Mouse (Mus musculus) limb, embryonic 11.5 days (tissue): ENCODE results near the gene Akap1. TPM values are rescaled to one million over a fixed set of nuclear protein-coding genes. Genes with fewer than 3 reads are reported as not detected.

Experiments
- ATAC-seq: fragments of 200-750 bp; cut with Nextera tagmentation; 2 replicates; pipeline ENCODE4 v1.8.0; 2017; ENCODE audit warnings: low read depth; ENCODE audit not compliant: insufficient number of reproducible peaks, low FRiP score, low TSS enrichment
- DNase-seq: peaks from one replicate; pipeline ENCODE4 v3.0.0-alpha.2; 2015; ENCODE audit warnings: low spot score
- H3K27ac ChIP-seq: fragments of 300-500 bp; sonication (generic); replicated peaks from 2 replicates; pipeline ENCODE4 v1.5.1; 2014; ENCODE audit warnings: low read depth, mild to moderate bottlenecking, low read length
- H3K27me3 ChIP-seq: fragments of 300-500 bp; sonication (generic); 2 replicates; pipeline ENCODE4 v1.6.1; 2014; ENCODE audit warnings: mild to moderate bottlenecking, low read length, mixed read lengths; ENCODE audit not compliant: control insufficient read depth, insufficient read depth
- H3K36me3 ChIP-seq: fragments of 300-500 bp; sonication (generic); 2 replicates; pipeline ENCODE4 v1.6.1; 2014; ENCODE audit warnings: mild to moderate bottlenecking, low read length, moderate library complexity, mixed read lengths; ENCODE audit not compliant: control insufficient read depth, insufficient read depth
- H3K4me1 ChIP-seq: fragments of 300-500 bp; sonication (generic); 2 replicates; pipeline ENCODE4 v1.6.1; 2014; ENCODE audit warnings: low read length, mixed read lengths; ENCODE audit not compliant: control insufficient read depth, insufficient read depth
- H3K4me2 ChIP-seq: fragments of 300-500 bp; sonication (generic); 2 replicates; pipeline ENCODE4 v1.6.1; 2014; ENCODE audit warnings: low read depth, mild to moderate bottlenecking, moderate library complexity; ENCODE audit not compliant: severe bottlenecking
- H3K4me3 ChIP-seq: fragments of 300-500 bp; sonication (generic); 2 replicates; pipeline ENCODE4 v1.5.1; 2014; ENCODE audit warnings: low read depth, low read length
- H3K9ac ChIP-seq: fragments of 300-500 bp; sonication (generic); 2 replicates; pipeline ENCODE4 v1.6.1; 2014; ENCODE audit warnings: mild to moderate bottlenecking, low read length
- H3K9me3 ChIP-seq: fragments of 300-500 bp; sonication (generic); 2 replicates; pipeline ENCODE4 v1.6.1; 2016; ENCODE audit warnings: low read length; ENCODE audit not compliant: control insufficient read depth
- WGBS: fragments of 180-500 bp; shearing (Covaris S2); extraction: QIAGEN DNeasy Blood & Tissue Kit; methylation state at CpG from one replicate; pipeline ENCODE4 v1.1.7; 2014; 5-methylcytosine and 5-hydroxymethylcytosine counted together
- polyA plus RNA-seq: library from polyadenylated mRNA; unstranded; fragments of >200 nt; fragmentation: Nextera tagmentation; extraction: Ambion mirVana; gene quantifications from 2 replicates; pipeline ENCODE4 v1.2.1, GENCODE M21; 2014

Akap1 gene
- 9.8 and 11.3 TPM in 2 replicates for polyA plus RNA-seq

DNA sequence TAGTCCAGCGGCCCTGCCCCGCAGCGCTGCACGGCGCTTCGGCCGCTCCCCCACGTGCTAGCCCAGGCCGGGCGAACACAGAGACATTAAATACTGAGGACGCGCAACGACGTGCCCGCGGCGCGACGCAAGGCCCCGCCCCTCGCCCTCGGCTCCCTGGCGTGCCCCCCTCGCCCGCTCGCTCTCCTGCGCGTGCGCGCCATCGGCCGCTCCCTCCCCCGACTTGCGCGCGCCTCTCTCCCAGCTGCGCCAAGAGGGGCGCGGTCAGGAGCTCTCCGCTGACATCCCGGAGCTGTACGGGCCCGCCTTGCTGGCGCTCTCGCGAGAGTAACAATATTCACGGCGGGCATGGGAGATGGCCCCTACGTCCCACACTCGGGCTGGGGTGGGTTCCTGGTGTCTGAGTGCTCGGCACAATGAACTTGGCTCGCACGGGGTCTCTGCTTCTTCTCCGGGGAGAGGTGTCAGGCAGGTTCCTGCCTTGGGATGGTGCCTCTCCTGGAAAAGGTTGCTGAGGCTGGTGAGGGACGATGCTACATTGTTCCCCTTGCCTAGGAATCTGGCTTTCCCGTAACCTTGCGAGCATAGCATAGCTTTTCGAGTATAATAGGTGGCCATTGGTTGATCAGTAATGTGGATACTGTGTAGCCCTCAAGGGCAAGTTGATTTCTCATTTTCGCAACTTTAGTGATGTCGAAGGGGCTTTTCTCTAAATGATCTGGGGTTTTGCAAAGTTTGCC lies at the start of gene Akap1:
Gene Akap1, minus strand, starts transcription at position 129 of the 740 bp plus-strand sequence.
- DNase-seq (peak; percentile 97), ATAC-seq (peak; percentile 98)
- Histone ChIP-seq H3K4me3 (peak within 1 kb of the TSS; percentile 72), H3K4me2 (peak within 1 kb of the TSS; percentile 99), H3K9me3 (no peaks in the 10 kb centered on the region), H3K4me1 (peaks cover 8% of the 10 kb centered on the region; the same call in 1 of the 2 replicates), H3K27ac (peak within 1 kb of the TSS; percentile 50; the same call in 1 of the 2 replicates), H3K36me3 (no peaks in the 10 kb centered on the region), H3K9ac (peak within 1 kb of the TSS; percentile 70), H3K27me3 (0 out of 2 replicates have a peak, but pooled peaks cover 5% of the 10 kb centered on the region)
- 2% methylated on average over 60 of the region's 60 CpGs for WGBS

DNA sequence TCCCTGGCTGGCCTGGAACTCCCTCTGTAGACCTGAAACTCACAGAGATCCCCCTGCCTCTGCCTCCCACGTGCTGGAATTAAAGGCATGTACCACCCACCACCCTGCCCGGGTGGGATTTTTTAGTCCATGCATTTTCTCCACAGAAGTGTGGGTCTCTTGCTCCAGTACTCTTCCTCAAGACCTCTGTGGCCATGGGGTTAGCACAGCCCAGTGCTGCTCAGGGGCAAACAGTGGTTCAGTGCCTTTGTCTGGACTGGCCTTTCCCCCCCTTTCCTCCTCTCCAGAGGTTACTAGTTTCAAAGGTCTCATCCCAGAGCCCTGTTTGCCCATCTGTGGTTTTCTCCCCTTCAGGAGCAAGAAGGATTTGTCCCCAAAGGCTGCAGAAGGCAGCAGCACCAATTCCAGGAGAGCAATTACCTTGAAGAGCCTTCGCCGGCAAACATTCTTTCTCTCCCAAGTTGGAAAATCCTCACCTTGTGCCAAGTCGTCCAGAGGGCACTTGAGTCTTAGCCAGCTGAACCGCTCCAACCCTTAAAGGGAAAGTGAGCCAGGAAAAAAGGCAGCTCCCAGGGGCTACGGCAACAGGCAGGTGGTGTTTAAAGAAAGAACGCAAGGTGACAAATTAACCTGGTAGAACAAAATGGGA lies 45.1 kb upstream of the Akap1 start:
- no peak for ATAC-seq

DNA sequence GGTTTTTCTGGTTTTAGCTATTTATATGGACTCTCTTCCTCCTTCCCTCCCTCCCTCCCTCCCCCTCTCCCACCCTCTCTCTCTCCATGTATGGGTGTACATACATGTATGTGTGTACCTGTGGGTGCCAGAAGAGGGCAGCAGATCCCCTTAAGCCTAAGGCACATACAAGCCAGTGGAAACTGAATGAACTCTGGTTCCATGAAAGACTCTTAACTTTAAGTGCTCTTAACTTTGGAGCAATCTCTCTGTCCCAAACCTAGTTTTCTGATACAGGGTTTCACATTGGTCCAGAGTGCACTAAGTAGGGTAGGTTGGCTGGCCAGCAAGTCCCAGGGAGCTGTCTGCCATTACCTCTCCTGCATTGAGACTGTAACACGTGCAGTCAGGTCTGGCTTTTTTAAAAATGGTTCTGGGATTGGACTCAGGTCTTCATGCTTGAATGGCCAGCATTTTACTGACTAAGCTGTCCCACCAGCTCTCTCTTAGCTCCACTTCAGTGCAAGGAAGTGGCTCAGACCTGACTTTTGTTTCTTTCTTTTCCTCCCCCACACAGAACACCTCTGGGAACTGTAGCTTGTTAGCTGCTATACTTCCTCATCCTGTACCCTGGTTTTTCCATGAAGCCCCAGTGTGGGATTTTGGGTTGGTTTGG lies 44.3 kb upstream of the Akap1 start:
- no peaks in the 10 kb centered on the region for H3K9me3 ChIP-seq
- no peaks in the 10 kb centered on the region for H3K27me3 ChIP-seq
- WGBS = 97% methylated on average over 1 of the region's 1 CpGs
- ATAC-seq (no peak), DNase-seq (peak; percentile 56)
- no peak overlapping the region for H3K4me2 ChIP-seq
- H3K27ac ChIP-seq = no peak overlapping the region
- H3K9ac ChIP-seq = no peak overlapping the region
- H3K36me3 ChIP-seq = no peaks in the 10 kb centered on the region
- no peaks in the 10 kb centered on the region for H3K4me1 ChIP-seq
- H3K4me3 ChIP-seq = no peak overlapping the region

More for the DNA sequence above, 45.1 kb upstream of the Akap1 start:
- Histone ChIP-seq H3K9me3 (no peaks in the 10 kb centered on the region), H3K27ac (no peak overlapping the region), H3K4me1 (no peaks in the 10 kb centered on the region), H3K4me2 (no peak overlapping the region), H3K27me3 (no peaks in the 10 kb centered on the region), H3K9ac (no peak overlapping the region), H3K4me3 (no peak overlapping the region), H3K36me3 (no peaks in the 10 kb centered on the region)
- WGBS = 87% methylated on average over 8 of the region's 8 CpGs
- DNase-seq = no peak

DNA sequence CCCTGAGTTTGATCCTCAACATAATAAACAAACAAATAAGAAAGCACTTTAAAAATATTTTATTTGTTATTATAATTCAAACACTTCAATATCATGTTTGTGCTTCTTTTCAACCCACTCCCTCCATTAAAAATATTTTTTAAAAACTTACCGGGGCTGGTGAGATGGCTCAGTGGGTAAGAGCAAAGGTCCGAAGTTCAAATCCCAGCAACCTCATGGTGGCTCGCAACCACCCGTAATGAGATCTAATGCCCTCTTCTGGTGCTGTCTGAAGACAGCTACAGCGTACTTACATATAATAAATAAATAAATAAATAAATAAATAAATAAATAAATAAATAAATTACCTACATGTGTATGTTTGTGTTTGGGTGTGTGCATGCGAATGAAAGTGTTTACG lies 43.5 kb upstream of the Akap1 start:
- H3K27ac ChIP-seq = no peak overlapping the region

DNA sequence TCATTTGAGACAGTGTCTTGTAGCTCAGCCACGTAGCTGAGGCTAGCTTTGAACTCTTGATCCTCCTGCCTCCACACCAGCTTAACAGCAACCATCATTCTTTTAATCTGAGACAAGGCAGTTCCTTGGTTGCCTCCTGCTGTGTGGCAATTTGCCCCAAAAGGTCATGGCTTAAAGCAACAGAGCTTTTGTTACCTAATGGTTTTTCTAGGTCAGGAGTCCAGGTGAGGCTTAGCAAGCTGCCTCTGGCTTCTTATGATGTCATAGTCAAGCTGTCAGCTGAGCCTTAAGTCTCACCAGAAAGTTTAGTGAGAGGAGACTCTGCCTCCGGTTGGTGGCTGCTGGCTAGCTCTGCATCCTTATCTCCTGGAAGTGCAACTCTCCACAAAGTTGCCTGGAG lies 41.2 kb upstream of the Akap1 start:
- Histone ChIP-seq H3K27ac (no peak overlapping the region), H3K27me3 (no peaks in the 10 kb centered on the region), H3K36me3 (no peaks in the 10 kb centered on the region), H3K4me1 (no peaks in the 10 kb centered on the region), H3K9me3 (no peaks in the 10 kb centered on the region), H3K9ac (no peak overlapping the region), H3K4me2 (no peak overlapping the region), H3K4me3 (no peak overlapping the region)
- DNase-seq (no peak), ATAC-seq (no peak)
- WGBS = 40% methylated on average over 2 of the region's 2 CpGs

More for the DNA sequence above, 43.5 kb upstream of the Akap1 start:
- Histone ChIP-seq H3K4me3 (no peak overlapping the region), H3K9ac (no peak overlapping the region), H3K4me2 (no peak overlapping the region), H3K27me3 (no peaks in the 10 kb centered on the region), H3K9me3 (no peaks in the 10 kb centered on the region), H3K4me1 (no peaks in the 10 kb centered on the region), H3K36me3 (no peaks in the 10 kb centered on the region)
- DNase-seq (no peak), ATAC-seq (no peak)
- whole genome bisulfite sequencing = 96% methylated on average over 7 of the region's 7 CpGs

DNA sequence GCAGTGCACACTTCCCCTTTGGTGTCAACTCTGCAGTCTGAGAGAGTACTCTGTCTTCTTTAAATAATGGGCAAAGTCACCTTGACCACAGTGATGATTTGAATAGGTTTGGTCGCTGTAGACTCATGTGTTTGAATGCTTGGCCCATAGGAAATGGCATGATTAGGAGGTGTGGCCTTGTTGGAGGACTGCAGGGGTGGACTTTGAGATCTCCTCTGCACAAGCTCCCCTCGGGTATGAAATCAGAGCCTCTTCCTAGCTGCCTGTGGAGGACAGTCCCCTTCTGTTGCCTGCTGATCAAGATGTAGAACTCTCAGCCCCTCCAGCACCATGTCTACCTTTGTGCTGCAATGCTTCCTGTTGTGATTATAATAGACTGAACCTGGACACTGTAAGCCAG lies 39.7 kb upstream of the Akap1 start:
- Histone ChIP-seq H3K36me3 (no peaks in the 10 kb centered on the region), H3K9me3 (no peaks in the 10 kb centered on the region), H3K27me3 (no peaks in the 10 kb centered on the region), H3K27ac (no peak overlapping the region), H3K4me1 (no peaks in the 10 kb centered on the region), H3K4me3 (no peak overlapping the region), H3K4me2 (no peak overlapping the region), H3K9ac (no peak overlapping the region)
- 65% methylated on average over 2 of the region's 2 CpGs for WGBS
- DNase-seq (no peak), ATAC-seq (no peak)

DNA sequence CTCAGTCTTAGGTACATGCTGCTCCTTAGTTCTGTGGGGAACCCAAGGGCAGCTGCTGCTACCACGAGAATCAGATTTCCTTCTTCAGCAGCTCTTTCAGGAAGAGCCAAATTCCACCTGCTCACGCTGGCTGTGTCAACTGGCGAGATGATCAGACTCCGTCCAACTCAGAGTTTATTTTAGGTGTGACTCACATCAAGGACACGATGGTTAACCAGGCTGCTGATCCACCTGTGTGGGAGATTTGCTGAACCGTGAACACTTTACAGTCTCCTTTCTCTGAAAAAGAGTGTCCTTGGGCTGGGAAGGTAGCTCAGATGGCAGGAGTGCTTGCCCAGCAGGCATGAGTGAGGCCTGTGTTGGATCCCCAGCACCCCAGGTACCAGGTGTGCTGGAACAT lies 38.4 kb upstream of the Akap1 start:
- DNase-seq (no peak), ATAC-seq (no peak)
- Histone ChIP-seq H3K36me3 (no peaks in the 10 kb centered on the region), H3K4me2 (no peak overlapping the region), H3K9me3 (no peaks in the 10 kb centered on the region), H3K4me3 (no peak overlapping the region), H3K27me3 (no peaks in the 10 kb centered on the region), H3K4me1 (0 out of 2 replicates have a peak, but pooled peaks cover 1% of the 10 kb centered on the region), H3K27ac (no peak overlapping the region), H3K9ac (no peak overlapping the region)
- 83% methylated on average over 6 of the region's 6 CpGs for WGBS

DNA sequence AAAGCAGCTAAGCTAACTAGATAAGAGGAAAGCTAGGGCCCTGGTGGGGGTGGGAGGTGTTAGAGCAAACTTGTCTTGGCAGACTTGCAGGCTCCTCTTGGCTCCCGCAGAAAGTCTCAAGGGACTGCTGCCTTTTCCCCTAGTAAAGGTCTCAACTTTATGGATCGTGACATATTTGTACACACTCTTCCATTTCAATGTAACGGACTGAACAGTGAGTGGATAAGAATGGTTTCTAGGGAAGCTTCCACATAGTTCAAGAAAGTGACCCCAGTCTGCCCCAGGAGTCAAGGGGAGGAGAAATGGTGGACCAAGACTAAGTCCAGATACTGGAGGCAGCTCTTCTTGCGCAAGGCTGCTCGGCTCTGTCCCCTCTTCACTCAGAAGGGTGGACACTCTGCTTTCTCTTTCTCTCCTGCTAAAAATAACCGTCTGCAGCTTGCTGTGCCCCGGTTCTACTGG lies 37.0 kb upstream of the Akap1 start:
- Histone ChIP-seq H3K9me3 (no peaks in the 10 kb centered on the region), H3K4me2 (no peak overlapping the region), H3K9ac (no peak overlapping the region), H3K27ac (no peak overlapping the region), H3K36me3 (no peaks in the 10 kb centered on the region), H3K4me1 (0 out of 2 replicates have a peak, but pooled peaks cover 4% of the 10 kb centered on the region), H3K27me3 (no peaks in the 10 kb centered on the region), H3K4me3 (no peak overlapping the region)
- ATAC-seq (no peak), DNase-seq (no peak)
- WGBS = 88% methylated on average over 7 of the region's 7 CpGs
